Mouse (Mus musculus): ENCODE results near the gene Slc44a2.
A peak's percentile ranks its signal among the peaks of the same experiment; 100 is the strongest.

Gene Slc44a2

GRCm38 (mm10) chr9:21333523-21333922 is 13.0 kb downstream of the Slc44a2 start:
- no peak for DNase-seq (ENCODE audit: low spot score)

GRCm38 (mm10) chr9:21334747-21335146 is 14.2 kb downstream of the Slc44a2 start:
- no peak for DNase-seq (ENCODE audit: low spot score)

GRCm38 (mm10) chr9:21335391-21335790 is 14.9 kb downstream of the Slc44a2 start:
- DNase-seq (ENCODE audit: low spot score), result no peak

DNA sequence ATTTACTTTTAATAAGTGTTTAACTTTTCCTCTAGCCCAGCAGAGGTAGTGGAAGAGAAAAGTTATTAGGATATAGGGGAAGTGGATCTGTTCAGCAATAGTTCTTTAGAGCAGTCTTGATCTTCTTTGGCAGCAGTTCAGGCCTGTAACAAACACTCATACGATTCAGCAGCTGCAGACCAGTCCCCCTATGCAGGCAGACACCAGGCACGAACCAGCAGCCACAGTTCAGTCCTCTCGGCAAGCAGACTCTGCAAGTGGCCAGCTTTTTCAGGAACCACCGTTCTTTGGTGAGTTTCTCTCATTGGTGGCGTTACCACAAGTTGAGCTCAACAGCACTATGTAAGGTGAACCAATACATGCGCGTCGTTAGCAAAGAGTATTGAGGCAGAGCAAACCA is 16.0 kb downstream of the Slc44a2 start:
- no peak for DNase-seq (ENCODE audit: low spot score)

DNA sequence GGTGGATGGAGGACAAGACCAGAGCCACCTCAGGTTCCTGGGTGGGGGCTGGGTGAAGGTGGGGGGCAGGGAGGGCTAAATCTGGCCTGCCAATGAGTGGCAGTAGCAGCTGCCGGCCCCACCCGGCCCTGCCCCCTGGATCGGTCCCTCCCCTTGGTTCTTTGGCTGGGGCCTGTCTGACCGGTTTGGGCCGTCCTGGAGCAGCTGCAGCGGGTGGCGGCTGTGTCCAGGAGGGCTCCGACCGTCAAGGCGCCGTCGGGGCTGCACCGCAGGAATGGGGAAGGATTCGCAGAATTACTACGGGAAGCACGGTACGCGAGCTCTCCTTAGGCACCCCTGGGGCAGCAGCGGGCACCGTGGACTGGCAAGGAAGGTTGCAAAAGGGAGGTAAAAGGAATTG is 17.2 kb downstream of the Slc44a2 start:
- no peak for DNase-seq (ENCODE audit: low spot score)

DNA sequence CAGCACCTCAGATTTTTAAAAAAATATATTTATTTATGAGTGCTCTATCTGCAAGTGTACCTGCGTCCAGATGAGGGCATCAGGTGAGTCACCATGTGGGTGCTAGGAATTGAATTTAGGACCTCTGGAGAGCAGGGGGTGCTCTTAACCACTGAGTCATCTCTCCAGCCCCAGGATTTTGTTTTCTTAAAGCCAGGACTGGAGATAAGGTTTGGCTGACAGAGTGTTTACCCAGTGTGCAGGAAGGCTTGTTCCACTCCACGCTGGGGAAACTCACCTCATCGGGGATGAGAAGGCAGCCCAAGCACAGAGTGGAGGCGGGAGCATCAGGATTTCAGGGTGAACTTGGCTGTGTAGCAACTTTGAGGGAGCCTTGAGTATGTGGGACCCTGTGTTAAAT is 19.9 kb downstream of the Slc44a2 start:
- DNase-seq (ENCODE audit: low spot score), result no peak

GRCm38 (mm10) chr9:21346627-21347365 is 26.3 kb downstream of the Slc44a2 start:
- no peak for DNase-seq (ENCODE audit: low spot score)

DNA sequence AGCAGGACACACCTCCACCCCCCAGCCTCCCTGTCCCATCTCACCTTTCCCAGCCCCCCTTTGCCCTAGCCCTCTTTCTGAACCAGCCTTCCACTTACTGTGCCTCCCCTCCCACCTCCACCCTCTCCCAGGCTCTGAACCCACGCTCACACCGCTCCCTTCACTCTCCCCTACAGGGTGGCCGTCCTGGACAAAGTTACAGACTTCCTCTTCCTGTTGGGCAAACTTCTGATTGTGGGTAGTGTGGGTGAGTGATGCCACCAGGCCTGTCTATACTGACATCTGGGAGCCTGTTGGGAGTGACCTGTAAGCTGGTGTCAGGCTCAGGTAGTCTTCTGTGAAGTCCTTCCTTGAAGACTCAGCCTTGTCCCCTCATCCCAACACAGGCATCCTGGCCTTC is 27.7 kb downstream of the Slc44a2 start:
- DNase-seq (ENCODE audit: low spot score), result no peak

DNA sequence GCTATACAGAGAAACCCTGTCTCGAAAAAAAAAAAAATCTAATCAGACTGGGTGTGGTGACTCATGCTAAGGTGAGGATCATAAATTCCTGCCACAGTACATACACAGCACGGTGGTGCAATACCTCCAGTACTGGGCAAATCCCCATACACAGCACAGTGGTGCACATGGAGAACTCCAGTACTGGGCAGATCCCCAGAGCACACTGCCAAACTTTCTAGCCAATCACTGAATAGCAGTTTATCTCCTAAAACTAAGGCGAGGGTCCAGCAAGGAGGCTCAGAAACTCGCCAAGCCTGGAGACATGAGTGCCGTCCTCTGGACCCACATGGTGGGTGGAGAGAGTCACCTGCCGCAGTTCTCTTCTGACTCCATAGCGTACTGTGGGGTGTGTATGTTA is 30.7 kb downstream of the Slc44a2 start:
- no peak for DNase-seq (ENCODE audit: low spot score)

- DNase-seq (ENCODE audit: low spot score), result no peak
These were observed 31.3 kb downstream of the Slc44a2 start for GRCm38 (mm10) chr9:21351702-21352377.

- DNase-seq (ENCODE audit: low spot score), result no peak
These were observed 32.2 kb downstream of the Slc44a2 start for GRCm38 (mm10) chr9:21352463-21353372.

DNA sequence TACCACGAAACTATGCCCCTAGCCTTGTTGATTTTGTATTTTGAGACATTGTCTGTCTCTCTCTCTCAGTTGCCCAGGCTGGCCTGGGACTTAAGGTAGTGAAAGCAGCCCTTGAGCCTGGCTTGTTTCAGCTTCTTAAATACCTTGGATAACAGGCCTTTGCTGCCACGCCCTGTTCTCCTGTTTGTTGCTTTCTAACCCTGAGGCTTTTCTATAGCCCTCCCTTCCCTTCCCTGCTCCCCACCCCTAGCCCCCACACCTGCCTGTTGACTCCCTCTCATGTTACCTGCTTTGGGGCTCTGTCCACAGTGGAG is 32.8 kb downstream of the Slc44a2 start:
- DNase-seq (ENCODE audit: low spot score), result no peak

GRCm38 (mm10) chr9:21354796-21355195 is 34.3 kb downstream of the Slc44a2 start:
- no peak for DNase-seq (ENCODE audit: low spot score)

DNA sequence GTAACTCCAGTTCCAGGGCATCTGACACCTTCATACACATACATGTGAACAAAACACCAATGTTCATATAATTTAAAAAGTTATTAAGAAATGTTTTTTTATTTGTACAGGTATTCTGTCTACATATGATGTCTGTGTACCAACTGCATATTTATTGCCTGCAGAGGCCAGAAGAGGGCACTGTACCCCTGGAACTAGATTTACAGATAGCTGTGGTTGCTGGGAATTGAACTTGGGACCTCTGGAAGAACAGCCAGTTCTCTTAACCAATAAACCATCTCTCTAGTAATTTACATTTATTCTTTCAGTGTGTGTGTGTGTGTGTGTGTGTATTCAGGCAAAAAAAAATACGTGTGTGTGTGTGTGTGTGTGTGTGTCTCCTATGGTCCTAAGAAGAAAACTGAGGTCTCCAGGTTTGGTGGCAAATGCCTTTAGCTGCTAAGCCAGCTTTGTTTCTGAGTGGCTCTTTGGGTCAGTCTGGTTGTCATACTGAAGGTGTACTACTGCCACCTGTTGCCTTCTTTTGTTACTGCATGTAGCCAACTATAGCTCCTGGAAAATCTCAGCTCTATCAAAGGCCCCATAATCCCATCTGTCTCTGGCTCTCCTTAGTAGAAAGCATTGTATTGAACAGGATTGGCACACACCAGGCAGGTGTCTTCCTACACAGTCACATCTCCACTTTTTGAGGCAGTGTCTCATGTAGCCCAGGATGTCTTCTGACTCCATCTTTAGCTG is 36.7 kb downstream of the Slc44a2 start:
- DNase-seq (ENCODE audit: low spot score), result peak; percentile 54

GRCm38 (mm10) chr9:21366541-21367220 is 46.2 kb downstream of the Slc44a2 start:
- peak; percentile 53 for DNase-seq (ENCODE audit: low spot score)

GRCm38 (mm10) chr9:21367357-21368111 is 47.0 kb downstream of the Slc44a2 start, which contains the start of gene Ilf3:
Ilf3 (plus strand) TSS chr9:21367871.
- peak; percentile 100 for DNase-seq (ENCODE audit: low spot score)

DNA sequence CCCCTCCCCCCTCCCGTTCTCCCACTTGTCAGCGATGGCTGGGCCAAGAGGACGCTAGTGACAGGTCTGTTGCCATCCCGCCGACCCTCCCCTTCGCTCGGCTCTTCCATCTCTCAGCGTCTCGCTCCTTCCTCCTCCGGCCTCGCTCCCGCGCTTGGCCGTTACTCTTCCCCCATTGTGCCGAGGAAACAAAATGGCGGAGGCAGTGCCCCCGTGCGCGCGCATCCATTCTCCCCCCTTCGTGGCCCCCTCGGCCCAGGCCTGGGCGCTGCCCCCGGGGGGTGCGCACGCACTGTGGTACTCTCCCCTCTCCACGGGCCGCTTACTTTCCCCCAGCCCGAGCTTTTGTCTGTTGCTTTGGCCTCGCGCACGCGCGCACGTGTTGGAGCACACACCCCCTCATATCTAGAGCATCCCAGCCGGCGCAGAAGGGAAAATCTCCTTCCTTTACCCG is 47.7 kb downstream of the Slc44a2 start:
- DNase-seq (ENCODE audit: low spot score), result peak; percentile 77

- no peak for DNase-seq (ENCODE audit: low spot score)
These were observed 48.6 kb downstream of the Slc44a2 start for GRCm38 (mm10) chr9:21369080-21369479.

GRCm38 (mm10) chr9:21370876-21371275 is 50.4 kb downstream of the Slc44a2 start:
- DNase-seq (ENCODE audit: low spot score), result no peak

GRCm38 (mm10) chr9:21372508-21372907 is 52.0 kb downstream of the Slc44a2 start:
- no peak for DNase-seq (ENCODE audit: low spot score)

GRCm38 (mm10) chr9:21379195-21379594 is 58.7 kb downstream of the Slc44a2 start:
- no peak for DNase-seq (ENCODE audit: low spot score)
